25 mouse cellular contexts compared by ENCODE assay signal in genomic region chr10:68140871-68141270, GRCm38 (mm10).
DNase-seq lines count a peak whose midpoint lies in the region; ATAC-seq and TF ChIP-seq lines count a peak whose summit lies in the region.
"Had no signal": no experiment of that assay in that cellular context is flagged by ENCODE, and none has a peak within 500 bp of the region (broad histone marks: within the 10 kb centered on the region; RNA-seq: fewer than 3 reads in every experiment).

No protein-coding gene starts in this region.

- 0 out of 2 replicates have a peak overlapping the region, but pooled peaks have one; percentile 1 for H3K27ac ChIP-seq in embryonic facial prominence, embryonic 12.5 days
- no peak overlapping the region for H3K27ac ChIP-seq in embryonic facial prominence, embryonic 10.5 days (replicated peaks)
- H3K27ac ChIP-seq in kidney, postnatal 0 days: peak overlapping the region; percentile 50
- peak overlapping the region; percentile 69 for H3K27ac ChIP-seq in bone marrow macrophage, adult 2 months (ENCODE audit: insufficient read depth, low read depth, low read length)
- peak overlapping the region; percentile 5; the same call in 1 of the 2 replicates for H3K27ac ChIP-seq in macrophage
- no peak overlapping the region for H3K27ac ChIP-seq in forebrain, embryonic 12.5 days
- no peak overlapping the region for H3K27ac ChIP-seq in hindbrain, embryonic 14.5 days
- H3K27ac ChIP-seq: forebrain, embryonic 10.5 days; intestine, embryonic 15.5 days had no signal

- H3K79me2 ChIP-seq in macrophage (ENCODE audit: inconsistent target): peaks cover 91% of the 10 kb centered on the region; the same call in 1 of the 2 replicates

- DNase-seq in embryonic facial prominence, embryonic 10.5 days (ENCODE audit: low spot score): no peak
- DNase-seq in kidney, postnatal 0 days (ENCODE audit: low spot score): no peak
- DNase-seq in kidney, postnatal 14 days: no peak
- no peak for DNase-seq in hindbrain, embryonic 14.5 days (ENCODE audit: low spot score)
- DNase-seq: adrenal gland, adult 8-10 months; adrenal gland, postnatal 25 days; B cell, adult 2 months; cerebellum, adult 18-20 months; cerebellum, adult 9-10 months; cerebellum, postnatal 14 days; forebrain, postnatal 0 days; gastrocnemius, postnatal 25 days; heart, postnatal 10 days; heart, postnatal 36 days; kidney, adult 11 months had no signal

- no peak for ATAC-seq in embryonic facial prominence, embryonic 12.5 days (ENCODE audit: insufficient number of reproducible peaks, insufficient read depth, low FRiP score, low TSS enrichment)
- no peak for ATAC-seq in kidney, postnatal 0 days (replicated peaks; ENCODE audit: low FRiP score, low read depth)
- no peak for ATAC-seq in forebrain, embryonic 12.5 days (ENCODE audit: low FRiP score)
- ATAC-seq in hindbrain, embryonic 14.5 days (ENCODE audit: low FRiP score): no peak
- ATAC-seq: forebrain, embryonic 14.5 days; forebrain, postnatal 0 days; hindbrain, embryonic 16.5 days; intestine, embryonic 15.5 days had no signal

- peaks cover 25% of the 10 kb centered on the region for H3K4me1 ChIP-seq in embryonic facial prominence, embryonic 12.5 days
- peaks cover 28% of the 10 kb centered on the region for H3K4me1 ChIP-seq in embryonic facial prominence, embryonic 10.5 days
- peaks cover 30% of the 10 kb centered on the region for H3K4me1 ChIP-seq in kidney, postnatal 0 days (replicated peaks; ENCODE audit: insufficient read depth, low read length)
- H3K4me1 ChIP-seq in bone marrow macrophage, adult 2 months (ENCODE audit: control insufficient read depth, insufficient read depth, low read length): peaks cover 37% of the 10 kb centered on the region
- peaks cover 30% of the 10 kb centered on the region for H3K4me1 ChIP-seq in forebrain, embryonic 12.5 days
- H3K4me1 ChIP-seq in hindbrain, embryonic 14.5 days (replicated peaks; ENCODE audit: control insufficient read depth, insufficient read depth, low read length): peaks cover 20% of the 10 kb centered on the region

- H3K9ac ChIP-seq in embryonic facial prominence, embryonic 12.5 days: no peak overlapping the region
- H3K9ac ChIP-seq in kidney, postnatal 0 days (ENCODE audit: low read depth, low read length): no peak overlapping the region
- no peak overlapping the region for H3K9ac ChIP-seq in forebrain, embryonic 12.5 days
- no peak overlapping the region for H3K9ac ChIP-seq in hindbrain, embryonic 14.5 days
- H3K9ac ChIP-seq: embryonic facial prominence, embryonic 13.5 days; forebrain, postnatal 0 days; intestine, embryonic 15.5 days had no signal

- no peak overlapping the region for H3K4me2 ChIP-seq in embryonic facial prominence, embryonic 12.5 days (replicated peaks)
- no peak overlapping the region for H3K4me2 ChIP-seq in kidney, postnatal 0 days (ENCODE audit: low read length)
- H3K4me2 ChIP-seq in forebrain, embryonic 12.5 days: no peak overlapping the region
- no peak overlapping the region for H3K4me2 ChIP-seq in hindbrain, embryonic 14.5 days (replicated peaks)
- H3K4me2 ChIP-seq: embryonic facial prominence, embryonic 13.5 days; heart, embryonic 11.5 days; intestine, embryonic 15.5 days had no signal

- H3K36me3 ChIP-seq in embryonic facial prominence, embryonic 12.5 days: peaks cover 5% of the 10 kb centered on the region; the same call in 1 of the 2 replicates
- H3K36me3 ChIP-seq in embryonic facial prominence, embryonic 10.5 days (replicated peaks): no peaks in the 10 kb centered on the region; the same call in 1 of the 2 replicates
- H3K36me3 ChIP-seq in kidney, postnatal 0 days (ENCODE audit: insufficient read depth, low read length): no peaks in the 10 kb centered on the region
- no peaks in the 10 kb centered on the region for H3K36me3 ChIP-seq in macrophage (ENCODE audit: inconsistent target)
- no peaks in the 10 kb centered on the region for H3K36me3 ChIP-seq in forebrain, embryonic 12.5 days (replicated peaks)
- no peaks in the 10 kb centered on the region for H3K36me3 ChIP-seq in hindbrain, embryonic 14.5 days (replicated peaks; ENCODE audit: control insufficient read depth, insufficient read depth)
- H3K36me3 ChIP-seq: forebrain, embryonic 10.5 days; intestine, embryonic 15.5 days had no signal

- no peaks in the 10 kb centered on the region for H3K27me3 ChIP-seq in embryonic facial prominence, embryonic 12.5 days
- H3K27me3 ChIP-seq in embryonic facial prominence, embryonic 10.5 days (replicated peaks; ENCODE audit: low read depth, poor library complexity, severe bottlenecking): no peaks in the 10 kb centered on the region
- no peaks in the 10 kb centered on the region for H3K27me3 ChIP-seq in kidney, postnatal 0 days (ENCODE audit: insufficient read depth, low read length)
- H3K27me3 ChIP-seq in forebrain, embryonic 12.5 days: no peaks in the 10 kb centered on the region
- H3K27me3 ChIP-seq in hindbrain, embryonic 14.5 days (ENCODE audit: control insufficient read depth, insufficient read depth, low read length): no peaks in the 10 kb centered on the region
- H3K27me3 ChIP-seq: embryonic facial prominence, embryonic 13.5 days; intestine, embryonic 15.5 days had no signal

- H3K4me3 ChIP-seq in embryonic facial prominence, embryonic 12.5 days: no peak overlapping the region
- no peak overlapping the region for H3K4me3 ChIP-seq in embryonic facial prominence, embryonic 10.5 days
- H3K4me3 ChIP-seq in kidney, postnatal 0 days (replicated peaks; ENCODE audit: low read depth, low read length): no peak overlapping the region
- H3K4me3 ChIP-seq in bone marrow macrophage, adult 2 months (ENCODE audit: insufficient read depth, low read length): no peak overlapping the region
- H3K4me3 ChIP-seq in macrophage (ENCODE audit: inconsistent target): no peak overlapping the region
- no peak overlapping the region for H3K4me3 ChIP-seq in forebrain, embryonic 12.5 days (replicated peaks)
- H3K4me3 ChIP-seq in hindbrain, embryonic 14.5 days (replicated peaks; ENCODE audit: low read length): no peak overlapping the region
- H3K4me3 ChIP-seq: embryonic facial prominence, embryonic 13.5 days; forebrain, embryonic 10.5 days; intestine, embryonic 15.5 days had no signal

- H3K9me3 ChIP-seq in embryonic facial prominence, embryonic 12.5 days: no peaks in the 10 kb centered on the region
- no peaks in the 10 kb centered on the region for H3K9me3 ChIP-seq in embryonic facial prominence, embryonic 10.5 days
- no peaks in the 10 kb centered on the region for H3K9me3 ChIP-seq in kidney, postnatal 0 days (replicated peaks; ENCODE audit: low read length)
- 0 out of 2 replicates have a peak, but pooled peaks cover 2% of the 10 kb centered on the region for H3K9me3 ChIP-seq in forebrain, embryonic 12.5 days
- no peaks in the 10 kb centered on the region for H3K9me3 ChIP-seq in hindbrain, embryonic 14.5 days (ENCODE audit: control insufficient read depth, low read length)
- H3K9me3 ChIP-seq: embryonic facial prominence, embryonic 13.5 days; forebrain, embryonic 10.5 days; intestine, embryonic 15.5 days had no signal

- WGBS in embryonic facial prominence, embryonic 12.5 days: 41% methylated on average over 2 of the region's 2 CpGs
- WGBS in embryonic facial prominence, embryonic 10.5 days: 83% methylated on average over 2 of the region's 2 CpGs
- WGBS in kidney, postnatal 0 days: 39% methylated on average over 2 of the region's 2 CpGs
- 0% methylated on average over 2 of the region's 2 CpGs for WGBS in macrophage (ENCODE audit: missing documents)
- WGBS in forebrain, embryonic 12.5 days: 88% methylated on average over 2 of the region's 2 CpGs
- 79% methylated on average over 2 of the region's 2 CpGs for WGBS in hindbrain, embryonic 14.5 days

- TF ChIP-seq CTCF in kidney, postnatal 0 days (IDR thresholded peaks at IDR 0.05; ENCODE audit: low read depth): no peak
- TF ChIP-seq CTCF in bone marrow macrophage, adult 2 months (IDR thresholded peaks at IDR 0.05; ENCODE audit: low read depth, low read length): no peak

- no peak for TF ChIP-seq POLR2A in bone marrow macrophage, adult 2 months (IDR thresholded peaks at IDR 0.05; ENCODE audit: borderline replicate concordance, low read depth, low read length)

Comparison
In these comparisons a context has a peak if more than half of its experiments do, and no peak if none do; other contexts are left out.
1. H3K27ac ChIP-seq: peak in embryonic facial prominence, embryonic 12.5 days (single experiment), kidney, postnatal 0 days (single experiment), bone marrow macrophage, adult 2 months (single experiment) and macrophage (single experiment); none in embryonic facial prominence, embryonic 10.5 days (single experiment), forebrain, embryonic 12.5 days (single experiment) and hindbrain, embryonic 14.5 days (single experiment).